Mouse (Mus musculus): Measurements from ENCODE around the gene Ggct.

GRCm38 (mm10) chr6:54969801-54970200, 22.9 kb downstream of the Ggct start:
- no peak for TF ChIP-seq EP300 (IDR thresholded peaks at IDR 0.05; ENCODE audit: low read depth)
- no peak for TF ChIP-seq CTCF (IDR thresholded peaks at IDR 0.05; ENCODE audit: low read depth)
